Mouse (Mus musculus) heart, embryonic 16.5 days (tissue): ENCODE results near the gene Srsf10. TPM values are rescaled to one million over a fixed set of nuclear protein-coding genes. Genes with fewer than 3 reads are reported as not detected.

ENCODE experiments used
- ATAC-seq: fragments of 200-750 bp; cut with Nextera tagmentation; replicated peaks from 2 replicates; pipeline ENCODE4 v1.8.0; 2017; ENCODE audit warnings: moderate number of reproducible peaks; ENCODE audit not compliant: insufficient read depth, low FRiP score; ENCODE audit errors: extremely low read depth
- H3K27ac ChIP-seq: fragments of 300-500 bp; sonication (generic); 2 replicates; pipeline ENCODE4 v1.5.1; 2014; ENCODE audit warnings: mild to moderate bottlenecking, low read length, control low read depth, moderate library complexity
- H3K27me3 ChIP-seq: fragments of 300-500 bp; sonication (generic); 2 replicates; pipeline ENCODE4 v1.6.1; 2014; ENCODE audit warnings: low read length, mixed read lengths; ENCODE audit not compliant: control insufficient read depth, insufficient read depth
- H3K36me3 ChIP-seq: fragments of 300-500 bp; sonication (generic); 2 replicates; pipeline ENCODE4 v1.6.1; 2014; ENCODE audit not compliant: control insufficient read depth, insufficient read depth
- H3K4me1 ChIP-seq: fragments of 300-500 bp; sonication (generic); 2 replicates; pipeline ENCODE4 v1.6.1; 2014; ENCODE audit warnings: low read length, mixed read lengths; ENCODE audit not compliant: control insufficient read depth, insufficient read depth
- H3K4me2 ChIP-seq: fragments of 300-500 bp; sonication (generic); 2 replicates; pipeline ENCODE4 v1.6.1; 2014; ENCODE audit warnings: low read depth, mild to moderate bottlenecking, control low read depth, low read length
- H3K4me3 ChIP-seq: fragments of 300-500 bp; sonication (generic); 2 replicates; pipeline ENCODE4 v1.5.1; 2014; ENCODE audit warnings: mild to moderate bottlenecking, control low read depth, low read length
- H3K9ac ChIP-seq: fragments of 300-500 bp; sonication (generic); 2 replicates; pipeline ENCODE4 v1.6.1; 2014; ENCODE audit warnings: low read length, control low read depth
- H3K9me3 ChIP-seq: fragments of 300-500 bp; sonication (generic); replicated peaks from 2 replicates; pipeline ENCODE4 v1.6.1; 2016; ENCODE audit warnings: low read length; ENCODE audit not compliant: control insufficient read depth
- WGBS: fragments of 180-500 bp; shearing (Covaris S2); extraction: QIAGEN DNeasy Blood & Tissue Kit; methylation state at CpG from one replicate; pipeline ENCODE4 v1.1.7; 2014; 5-methylcytosine and 5-hydroxymethylcytosine counted together
- polyA plus RNA-seq: library from polyadenylated mRNA; unstranded; fragments of >200 nt; fragmentation: Nextera tagmentation; extraction: Ambion mirVana; gene quantifications from 2 replicates; pipeline ENCODE4 v1.2.1, GENCODE M21; 2015

Gene Srsf10
- polyA plus RNA-seq, 1 experiment from 2014 or later, result 147 TPM

DNA sequence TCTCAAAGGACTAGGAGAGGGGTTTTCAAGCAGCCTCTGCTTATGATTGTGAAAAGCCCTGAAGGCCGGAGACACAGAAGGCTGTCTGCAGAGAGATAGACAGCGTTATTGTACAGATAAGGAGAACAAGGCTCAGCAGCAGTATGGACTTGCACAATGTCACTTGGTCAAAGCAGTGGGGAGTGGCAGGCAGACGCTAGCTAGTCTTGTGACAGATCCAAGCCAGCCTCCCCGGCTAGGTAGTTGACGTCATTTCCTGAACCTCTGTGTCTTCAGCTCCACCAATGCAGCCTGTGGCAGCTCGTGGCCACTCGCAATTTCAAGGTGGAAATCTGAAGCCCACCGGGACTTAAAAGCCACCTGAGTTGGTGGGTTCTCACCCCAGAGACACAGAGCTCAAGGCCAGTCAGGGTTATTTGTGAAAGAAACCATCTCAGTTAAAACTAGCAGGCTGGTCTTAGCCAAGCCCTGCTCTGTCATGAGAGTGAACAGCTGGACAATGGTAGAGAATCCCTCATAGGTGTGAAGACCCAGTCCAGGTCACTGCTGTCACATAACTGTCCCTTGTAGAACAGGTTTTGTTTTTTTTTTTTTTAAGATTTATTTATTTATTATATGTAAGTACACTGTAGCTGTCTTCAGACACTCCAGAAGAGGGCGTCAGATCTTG, 43.0 kb downstream of the Srsf10 start:
- Histone ChIP-seq H3K27me3 (no peaks in the 10 kb centered on the region), H3K36me3 (no peaks in the 10 kb centered on the region), H3K9ac (peak overlapping the region; percentile 57; the same call in 1 of the 2 replicates), H3K4me3 (no peak overlapping the region), H3K27ac (peak overlapping the region; percentile 29; the same call in 1 of the 2 replicates), H3K4me2 (peak overlapping the region; percentile 31), H3K4me1 (peaks cover 7% of the 10 kb centered on the region), H3K9me3 (no peaks in the 10 kb centered on the region)
- peak; percentile 81 for ATAC-seq
- WGBS, result 29% methylated on average over 9 of the region's 9 CpGs

DNA sequence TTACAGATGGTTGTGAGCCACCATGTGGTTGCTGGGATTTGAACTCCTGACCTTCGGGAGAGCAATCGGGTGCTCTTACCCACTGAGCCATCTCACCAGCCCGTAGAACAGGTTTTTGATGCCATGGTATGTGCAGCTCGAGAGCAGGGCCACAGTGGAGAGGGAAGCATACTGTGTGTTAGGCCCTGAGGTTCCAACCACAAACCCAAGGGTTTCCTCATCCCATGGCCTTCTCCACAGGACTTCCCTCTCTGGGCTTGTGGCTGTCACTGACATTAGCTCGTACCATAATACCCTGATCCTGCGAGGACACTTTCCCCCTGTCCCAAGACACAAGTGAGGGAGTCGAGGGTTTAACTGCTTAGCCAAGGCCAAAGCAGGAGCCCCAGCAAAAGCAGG, 43.5 kb downstream of the Srsf10 start:
- H3K27me3 ChIP-seq, result no peaks in the 10 kb centered on the region
- ATAC-seq, result no peak
- H3K4me3 ChIP-seq, result no peak overlapping the region
- no peak overlapping the region for H3K9ac ChIP-seq
- no peaks in the 10 kb centered on the region for H3K36me3 ChIP-seq
- H3K9me3 ChIP-seq, result no peaks in the 10 kb centered on the region
- H3K27ac ChIP-seq, result no peak overlapping the region
- 85% methylated on average over 7 of the region's 7 CpGs for WGBS
- peaks cover 7% of the 10 kb centered on the region for H3K4me1 ChIP-seq
- H3K4me2 ChIP-seq, result no peak overlapping the region

DNA sequence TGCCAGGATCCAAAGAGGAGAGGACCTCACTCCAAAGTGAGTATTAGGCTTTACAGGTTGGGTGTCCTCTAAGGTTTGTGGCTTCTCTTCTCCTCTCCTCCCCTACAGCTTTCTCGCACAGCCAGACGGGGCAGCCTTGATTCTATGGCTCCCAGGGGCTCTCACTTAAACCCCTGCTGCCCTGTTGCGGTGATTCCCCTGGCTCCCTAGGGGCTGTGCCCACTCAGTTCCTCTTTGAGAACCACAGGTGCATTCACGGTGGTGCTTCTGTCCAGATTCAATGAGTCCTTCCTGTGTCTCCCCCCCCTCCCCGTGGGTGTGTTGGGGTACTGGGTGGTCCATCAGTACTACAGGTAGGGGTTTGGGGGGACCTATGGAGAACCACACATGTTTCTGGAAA, 44.5 kb downstream of the Srsf10 start:
- Histone ChIP-seq H3K27me3 (no peaks in the 10 kb centered on the region), H3K9me3 (no peaks in the 10 kb centered on the region), H3K4me2 (no peak overlapping the region), H3K4me1 (peaks cover 7% of the 10 kb centered on the region), H3K9ac (no peak overlapping the region), H3K27ac (no peak overlapping the region), H3K36me3 (no peaks in the 10 kb centered on the region), H3K4me3 (no peak overlapping the region)
- WGBS, result 80% methylated on average over 5 of the region's 5 CpGs
- ATAC-seq, result no peak

DNA sequence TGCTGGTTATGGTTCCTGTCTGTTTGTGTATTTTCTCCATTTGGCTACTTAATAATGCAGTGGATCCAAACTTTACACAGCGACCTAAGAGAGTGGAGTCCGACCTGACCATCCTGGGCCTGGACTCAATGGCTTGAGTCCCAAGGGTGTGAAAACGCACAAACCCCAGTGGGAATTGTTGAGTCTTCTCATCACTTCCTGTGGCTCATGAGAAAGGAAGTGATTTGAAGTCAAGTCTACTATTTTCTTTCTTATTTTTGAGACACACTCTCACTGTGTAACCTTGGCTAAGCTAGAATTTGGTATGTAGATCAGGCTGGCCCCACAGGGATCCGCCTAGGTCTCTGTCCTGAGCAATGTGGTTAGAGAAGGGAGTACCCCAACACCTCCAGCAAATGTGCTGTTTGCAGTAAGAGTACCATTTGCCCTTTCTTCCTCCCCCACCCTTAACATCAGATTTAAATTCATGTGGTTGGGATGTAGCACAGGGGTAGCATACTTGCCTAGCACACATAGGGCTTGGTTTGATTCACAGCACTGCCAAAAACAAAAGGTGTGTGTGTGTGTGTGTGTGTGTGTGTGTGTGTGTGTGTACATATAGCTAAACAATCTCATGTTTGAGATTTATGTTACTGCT, 47.2 kb downstream of the Srsf10 start:
- Histone ChIP-seq H3K9ac (no peak overlapping the region), H3K36me3 (no peaks in the 10 kb centered on the region), H3K27ac (no peak overlapping the region), H3K4me3 (no peak overlapping the region), H3K27me3 (no peaks in the 10 kb centered on the region), H3K4me2 (no peak overlapping the region), H3K9me3 (no peaks in the 10 kb centered on the region), H3K4me1 (peaks cover 7% of the 10 kb centered on the region)
- 80% methylated on average over 4 of the region's 4 CpGs for WGBS
- ATAC-seq, result no peak

- Histone ChIP-seq H3K9ac (no peak overlapping the region), H3K4me2 (no peak overlapping the region), H3K4me3 (no peak overlapping the region), H3K36me3 (no peaks in the 10 kb centered on the region), H3K4me1 (peaks cover 3% of the 10 kb centered on the region; the same call in 1 of the 2 replicates), H3K27me3 (no peaks in the 10 kb centered on the region), H3K27ac (no peak overlapping the region), H3K9me3 (no peaks in the 10 kb centered on the region)
- WGBS, result 59% methylated on average over 1 of the region's 1 CpGs
- no peak for ATAC-seq
Measured at GRCm38 (mm10) chr4:135904810-135905209, 49.3 kb downstream of the Srsf10 start.

- Histone ChIP-seq H3K9me3 (no peaks in the 10 kb centered on the region), H3K9ac (no peak overlapping the region), H3K36me3 (no peaks in the 10 kb centered on the region), H3K4me1 (peaks cover 4% of the 10 kb centered on the region; the same call in 1 of the 2 replicates), H3K27me3 (no peaks in the 10 kb centered on the region), H3K4me2 (no peak overlapping the region), H3K27ac (no peak overlapping the region), H3K4me3 (no peak overlapping the region)
- no peak for ATAC-seq
- WGBS, result 65% methylated on average over 3 of the region's 3 CpGs
Measured at GRCm38 (mm10) chr4:135906633-135907032, 51.1 kb downstream of the Srsf10 start.

DNA sequence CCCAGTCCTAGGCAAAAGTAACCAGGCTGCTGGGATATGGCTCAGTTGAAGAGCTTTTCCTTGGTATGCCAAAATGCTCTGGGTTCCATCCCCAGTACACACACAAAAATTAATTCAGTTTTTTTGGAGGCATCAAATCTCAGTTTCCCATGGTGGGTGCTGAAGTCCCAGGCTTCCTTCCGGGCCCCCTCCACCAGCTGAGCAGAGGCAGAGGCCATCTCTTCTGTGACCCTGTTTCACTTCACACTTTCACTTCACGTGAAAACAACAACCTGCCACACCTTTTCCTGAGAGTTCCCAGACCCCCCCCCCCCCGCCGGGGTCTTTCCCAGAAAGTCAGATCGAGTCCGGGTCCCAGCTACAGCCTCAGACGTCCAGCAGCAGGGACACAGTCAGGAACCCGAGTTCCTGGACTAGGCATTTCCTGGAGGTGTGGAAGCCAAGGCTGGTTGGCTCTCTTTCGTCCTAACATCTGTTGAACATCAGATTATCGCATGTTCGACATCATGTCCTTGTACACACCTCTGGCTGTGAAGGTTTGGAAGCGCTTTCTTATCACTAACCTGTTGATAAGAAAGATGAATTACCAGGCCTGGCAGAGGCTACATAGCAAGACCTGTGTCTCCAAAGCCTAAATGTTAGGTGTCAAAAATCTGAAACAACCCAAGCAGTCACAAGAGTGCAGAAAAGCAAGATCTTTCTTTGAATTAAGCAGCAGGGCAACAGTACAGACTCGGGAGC, 53.9 kb downstream of the Srsf10 start:
- Histone ChIP-seq H3K4me3 (no peak overlapping the region), H3K27me3 (no peaks in the 10 kb centered on the region), H3K4me2 (no peak overlapping the region), H3K9ac (peak overlapping the region; percentile 4; the same call in 1 of the 2 replicates), H3K9me3 (no peaks in the 10 kb centered on the region), H3K36me3 (no peaks in the 10 kb centered on the region), H3K27ac (no peak overlapping the region), H3K4me1 (peaks cover 4% of the 10 kb centered on the region; the same call in 1 of the 2 replicates)
- 24% methylated on average over 13 of the region's 13 CpGs for WGBS
- ATAC-seq, result no peak

- 55% methylated on average over 7 of the region's 7 CpGs for WGBS
- H3K36me3 ChIP-seq, result no peaks in the 10 kb centered on the region
- H3K27ac ChIP-seq, result peak overlapping the region; percentile 39; the same call in 1 of the 2 replicates
- H3K4me1 ChIP-seq, result peaks cover 4% of the 10 kb centered on the region; the same call in 1 of the 2 replicates
- H3K4me3 ChIP-seq, result no peak overlapping the region
- no peaks in the 10 kb centered on the region for H3K27me3 ChIP-seq
- no peak for ATAC-seq
- H3K9me3 ChIP-seq, result no peaks in the 10 kb centered on the region
- no peak overlapping the region for H3K4me2 ChIP-seq
- H3K9ac ChIP-seq, result no peak overlapping the region
Measured at GRCm38 (mm10) chr4:135911531-135911930, 56.0 kb downstream of the Srsf10 start.

DNA sequence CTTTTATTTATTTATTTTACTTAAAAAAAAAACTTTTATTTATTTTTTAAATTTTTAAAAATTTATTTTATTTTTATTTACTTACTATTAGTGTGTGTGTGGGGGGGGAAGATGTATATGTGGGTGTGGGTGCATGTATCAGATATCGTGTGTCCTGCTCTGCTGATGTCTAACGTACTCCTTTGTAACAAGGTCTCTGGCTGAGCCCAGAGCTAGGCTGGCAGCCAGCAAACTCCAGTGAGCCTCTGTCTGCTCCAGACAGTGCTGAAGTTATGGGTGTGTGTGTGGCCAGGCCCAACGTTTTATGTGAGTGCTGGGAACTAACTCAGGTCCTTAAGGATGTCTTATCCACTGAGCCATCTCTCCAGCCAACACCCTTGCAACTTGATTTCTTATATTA, 56.6 kb downstream of the Srsf10 start:
- H3K9ac ChIP-seq, result no peak overlapping the region
- peaks cover 4% of the 10 kb centered on the region; the same call in 1 of the 2 replicates for H3K4me1 ChIP-seq
- no peaks in the 10 kb centered on the region for H3K9me3 ChIP-seq
- H3K27me3 ChIP-seq, result no peaks in the 10 kb centered on the region
- WGBS, result 50% methylated on average over 3 of the region's 3 CpGs
- H3K36me3 ChIP-seq, result no peaks in the 10 kb centered on the region
- ATAC-seq, result no peak
- no peak overlapping the region for H3K4me3 ChIP-seq
- H3K27ac ChIP-seq, result no peak overlapping the region
- no peak overlapping the region for H3K4me2 ChIP-seq
